Mouse (Mus musculus): ENCODE results near the gene Rap1gap.

- TF ChIP-seq EP300 (IDR thresholded peaks at IDR 0.05; ENCODE audit: insufficient read depth, low read depth, low read length) = no peak
- TF ChIP-seq CTCF (IDR thresholded peaks at IDR 0.05; ENCODE audit: low read depth, low read length) = no peak
These were observed 67.8 kb downstream of the Rap1gap start for GRCm38 (mm10) chr4:137732361-137732760.

All from ES-Bruce4 (cell line).